In the genomic region with DNA sequence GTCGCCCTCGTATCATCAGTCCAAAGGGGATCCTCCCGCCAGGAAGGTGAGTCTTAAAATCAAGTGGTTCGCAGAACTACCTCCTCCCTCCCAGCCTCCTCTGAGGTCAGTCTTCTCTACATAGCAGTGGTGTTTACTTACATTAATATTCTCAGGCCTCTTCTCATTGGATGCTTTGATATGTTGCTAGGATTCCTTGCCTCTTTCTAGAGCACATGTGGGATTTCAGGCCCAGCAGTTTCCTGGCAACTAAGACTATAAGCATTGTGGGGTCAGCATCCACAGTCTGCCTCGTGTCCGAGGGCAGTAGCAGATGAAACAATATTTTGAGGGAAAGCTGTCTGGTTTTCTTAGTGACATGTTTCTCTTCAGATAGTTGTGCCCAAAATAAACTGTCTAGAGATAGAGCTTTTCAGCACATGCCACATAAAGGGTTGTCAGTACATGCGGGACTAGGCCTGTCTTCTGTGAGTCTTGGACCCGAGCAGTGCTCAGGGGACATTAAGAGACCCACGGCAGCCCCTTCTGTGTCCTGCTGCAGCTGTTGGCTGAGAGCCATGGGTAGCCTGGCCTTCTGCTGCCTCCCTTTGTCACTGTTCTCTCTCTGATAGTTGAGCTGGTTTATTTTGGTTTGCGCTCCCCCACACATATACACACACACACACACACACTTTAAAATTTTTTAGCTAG, we compare ENCODE assay signal across 9 mouse cellular contexts.
DNase-seq lines count a peak whose midpoint lies in the region; ATAC-seq lines count a peak whose summit lies in the region.
"Had no signal": no experiment of that assay in that cellular context is flagged by ENCODE, and none has a peak within 500 bp of the region (broad histone marks: within the 10 kb centered on the region; RNA-seq: fewer than 3 reads in every experiment).

No protein-coding gene starts in this region.

- no peaks in the 10 kb centered on the region for H3K27me3 ChIP-seq in heart, embryonic 15.5 days

- no peaks in the 10 kb centered on the region for H3K36me3 ChIP-seq in heart, embryonic 15.5 days

- no peak overlapping the region for H3K4me2 ChIP-seq in heart, embryonic 15.5 days

- no peak overlapping the region for H3K9ac ChIP-seq in heart, embryonic 15.5 days

- peak overlapping the region; percentile 79 for H3K27ac ChIP-seq in heart, embryonic 15.5 days

- 41% methylated on average over 10 of the region's 10 CpGs for WGBS in heart, embryonic 15.5 days

- no peak for ATAC-seq in cerebellum, adult (ENCODE audit: insufficient number of reproducible peaks, low FRiP score, low TSS enrichment)
- peak; percentile 81 for ATAC-seq in heart, embryonic 15.5 days (replicated peaks; ENCODE audit: insufficient number of reproducible peaks, insufficient read depth, low FRiP score, low read depth)

- no peak overlapping the region for H3K4me3 ChIP-seq in heart, embryonic 15.5 days

- H3K9me3 ChIP-seq in heart, embryonic 15.5 days (replicated peaks), result no peaks in the 10 kb centered on the region
- H3K9me3 ChIP-seq: G1E had no signal

- DNase-seq in cerebellum, postnatal 10 days, result peak; percentile 80 to 85
- DNase-seq in kidney, postnatal 10 days, result peak; percentile 38
- no peak for DNase-seq in kidney, postnatal 25 days
- peak; percentile 15 for DNase-seq in lung, postnatal 14 days
- DNase-seq in adrenal gland, postnatal 14 days, result no peak
- no peak for DNase-seq in MN1 (ENCODE audit: low spot score)

- peaks cover 27% of the 10 kb centered on the region for H3K4me1 ChIP-seq in heart, embryonic 15.5 days (replicated peaks)

Comparison
In these comparisons a context has a peak if more than half of its experiments do, and no peak if none do; other contexts are left out.
1. DNase-seq: peak in cerebellum, postnatal 10 days (2 of 2), kidney, postnatal 10 days (single experiment) and lung, postnatal 14 days (single experiment); none in kidney, postnatal 25 days (0 of 2), adrenal gland, postnatal 14 days (single experiment) and MN1 (single experiment).